Mouse (Mus musculus): ENCODE measurements around the gene Rps18.

DNA sequence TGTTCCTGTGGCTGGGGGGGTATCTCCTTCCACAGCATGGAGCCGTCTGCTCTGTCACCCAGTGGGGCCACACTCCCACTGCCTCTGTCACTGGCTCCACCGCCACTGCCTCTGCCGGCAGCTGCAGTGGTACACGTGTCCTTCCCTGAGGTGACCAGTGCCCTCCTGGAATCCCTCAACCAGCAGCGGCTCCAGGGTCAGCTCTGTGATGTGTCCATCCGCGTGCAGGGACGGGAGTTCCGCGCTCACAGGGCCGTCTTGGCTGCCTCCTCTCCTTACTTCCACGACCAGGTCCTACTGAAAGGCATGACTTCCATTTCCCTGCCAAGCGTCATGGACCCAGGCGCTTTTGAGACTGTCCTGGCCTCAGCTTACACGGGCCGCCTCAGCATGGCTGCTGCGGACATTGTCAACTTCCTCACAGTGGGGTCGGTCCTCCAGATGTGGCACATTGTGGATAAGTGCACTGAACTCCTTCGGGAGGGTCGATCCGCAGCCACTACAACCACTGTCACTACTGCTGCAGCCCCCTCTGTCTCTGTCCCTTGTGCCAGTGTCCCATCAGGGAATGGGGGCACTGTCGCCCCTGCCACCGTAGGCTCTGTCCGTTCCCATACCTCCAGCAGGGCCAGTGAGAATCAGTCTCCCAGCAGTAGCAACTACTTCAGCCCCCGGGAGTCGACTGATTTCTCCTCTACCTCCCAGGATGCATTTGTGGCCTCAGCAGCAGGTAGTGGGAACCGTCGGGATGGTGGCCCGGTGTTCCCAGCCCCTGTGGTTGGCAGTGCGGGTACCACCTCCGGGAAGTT, 38.8 kb downstream of the Rps18 start:
- TF ChIP-seq CTCF (IDR thresholded peaks at IDR 0.05; ENCODE audit: control insufficient read depth, insufficient read depth, insufficient read length) = no peak
- no peak for TF ChIP-seq USF1 (IDR thresholded peaks at IDR 0.05; ENCODE audit: low read depth)

Data from C2C12 (cell line).